Mouse (Mus musculus) kidney, adult 9 months (tissue): ENCODE data around the gene Coro1b.

Experiments
- DNase-seq: peaks from one replicate; pipeline ENCODE4 v3.0.0; 2022

Gene Coro1b

GRCm38 (mm10) chr19:4148491-4148806 lies at the start of gene Coro1b:
Gene Coro1b, plus strand, starts transcription at chr19:4148619.
- peak; percentile 98 for DNase-seq

DNA sequence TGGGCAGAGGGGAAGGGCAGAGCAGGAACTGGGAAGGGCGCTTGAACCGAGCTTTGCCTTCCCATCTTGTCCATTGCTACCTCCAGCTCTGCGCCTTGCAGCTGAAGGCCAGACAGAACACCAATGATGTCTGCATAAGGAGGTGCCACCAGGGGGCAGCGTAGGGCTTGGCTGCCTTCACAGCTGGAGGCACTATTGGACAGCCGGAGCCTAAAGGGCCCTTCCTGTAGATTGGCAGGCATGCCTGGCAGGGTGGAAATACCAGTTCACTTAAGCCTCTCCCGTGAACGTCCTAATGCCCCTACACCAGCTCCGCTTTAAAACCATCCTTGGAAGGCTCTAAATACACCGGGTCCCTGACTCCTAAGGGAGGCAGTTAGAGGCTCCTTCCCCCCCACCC lies 49.4 kb upstream of the Coro1b start:
- DNase-seq, result peak; percentile 97

DNA sequence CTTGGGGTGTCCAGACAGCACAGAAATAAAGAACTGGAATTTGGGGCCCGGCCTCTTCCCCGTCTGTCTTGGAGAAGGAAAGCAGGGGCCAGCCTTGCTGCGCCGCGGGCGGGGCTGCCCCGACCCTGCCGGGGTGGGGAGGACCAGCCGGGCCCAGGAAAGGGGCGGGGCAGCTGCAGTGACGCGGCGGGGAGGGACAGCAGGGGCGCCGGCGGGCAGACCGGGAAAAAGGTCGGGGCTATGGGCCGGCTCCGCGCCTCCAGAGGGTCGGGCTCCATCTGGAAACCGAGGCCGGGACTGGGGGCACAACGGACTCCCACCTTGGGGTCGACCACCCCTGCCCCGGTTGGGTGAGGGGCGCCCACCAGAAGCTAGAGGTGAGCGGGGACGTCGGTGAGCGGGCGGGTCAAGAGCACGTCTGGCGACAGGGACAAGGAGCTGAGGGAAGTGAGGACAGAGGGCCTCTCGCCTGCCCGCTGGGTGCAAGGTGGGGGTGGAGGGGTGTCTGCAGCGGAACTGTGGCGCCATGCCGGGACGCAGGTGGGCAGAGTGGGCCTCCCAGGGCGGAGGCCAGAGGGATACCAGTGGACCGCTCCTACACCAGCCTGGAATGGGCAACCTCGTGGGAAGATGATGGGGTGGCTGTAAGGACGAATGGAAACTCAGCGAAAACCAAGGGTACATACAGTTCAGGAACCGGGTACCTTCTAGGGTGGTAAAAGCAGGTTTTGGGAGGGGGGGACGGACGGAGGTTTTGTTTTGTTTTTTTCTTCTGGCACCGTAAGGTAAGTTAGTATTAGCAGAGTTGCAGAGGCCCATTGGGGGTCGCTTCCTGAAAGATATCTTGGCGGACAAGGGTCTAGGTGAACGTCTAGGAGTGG lies 48.3 kb upstream of the Coro1b start, which contains the start of gene Pitpnm1:
Gene Pitpnm1 (plus strand): TSS at position 162 of the 881 bp plus-strand sequence.
- peak; percentile 71 for DNase-seq

- no peak for DNase-seq
Measured at GRCm38 (mm10) chr19:4100718-4101261, 47.6 kb upstream of the Coro1b start.

DNA sequence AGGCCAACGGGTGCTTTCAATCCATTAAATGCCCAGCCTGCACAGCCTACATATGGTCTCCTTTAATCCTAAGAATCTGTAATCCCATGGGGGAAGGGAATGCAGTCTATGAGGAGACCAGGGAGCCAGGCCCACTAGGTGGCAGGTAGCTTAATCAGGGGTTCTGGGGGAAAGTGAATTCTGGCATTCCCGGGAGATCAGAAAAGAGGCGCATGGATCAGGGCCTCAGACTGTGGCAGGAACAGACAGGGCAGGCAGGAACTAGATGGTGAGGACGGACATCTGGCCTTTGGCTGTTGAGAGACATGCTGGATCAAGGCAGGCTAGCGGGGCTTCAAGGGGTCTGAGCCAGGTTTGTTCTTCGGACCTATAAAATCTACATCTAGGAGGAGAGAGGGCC lies 47.0 kb upstream of the Coro1b start:
- DNase-seq, result no peak

DNA sequence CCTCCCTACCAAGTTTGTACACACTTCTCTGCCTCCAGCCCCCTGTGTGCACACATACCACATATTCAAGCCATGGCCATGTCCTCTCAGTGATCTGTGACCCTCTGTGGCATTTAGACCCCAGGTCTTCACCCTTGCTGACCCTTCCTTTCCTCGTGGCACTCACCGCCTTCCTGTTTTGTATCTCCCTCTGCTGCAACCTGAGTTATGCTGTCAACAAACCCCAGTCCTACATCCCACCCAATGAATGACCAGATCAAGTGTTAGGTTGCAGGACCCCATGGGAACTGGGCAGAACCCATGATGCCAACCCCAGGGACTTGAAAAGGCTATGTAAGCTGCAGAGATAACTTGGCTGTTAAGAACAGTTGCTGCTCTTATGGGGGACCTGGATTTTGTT lies 46.4 kb upstream of the Coro1b start:
- DNase-seq, result no peak

- no peak for DNase-seq
Measured at GRCm38 (mm10) chr19:4102626-4103025, 45.8 kb upstream of the Coro1b start.

DNA sequence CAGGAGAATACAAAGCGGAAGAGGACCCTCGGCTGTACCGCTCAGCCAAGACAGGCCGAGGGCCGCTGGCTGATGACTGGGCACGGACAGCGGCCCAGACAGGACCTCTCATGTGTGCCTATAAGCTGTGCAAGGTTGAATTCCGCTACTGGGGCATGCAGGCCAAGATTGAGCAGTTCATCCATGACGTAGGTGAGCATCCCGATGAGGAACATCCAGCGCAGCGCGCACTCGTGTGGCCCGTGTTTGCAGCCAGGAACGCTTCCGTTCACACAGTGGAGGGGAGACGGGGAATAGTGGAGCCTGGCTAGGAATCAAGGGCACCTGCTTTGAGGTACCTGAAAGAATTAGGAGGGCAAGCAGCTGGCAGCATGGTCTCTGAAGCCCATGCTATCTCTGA lies 45.1 kb upstream of the Coro1b start:
- DNase-seq, result no peak

- DNase-seq, result no peak
Measured at GRCm38 (mm10) chr19:4103792-4104191, 44.6 kb upstream of the Coro1b start.

DNA sequence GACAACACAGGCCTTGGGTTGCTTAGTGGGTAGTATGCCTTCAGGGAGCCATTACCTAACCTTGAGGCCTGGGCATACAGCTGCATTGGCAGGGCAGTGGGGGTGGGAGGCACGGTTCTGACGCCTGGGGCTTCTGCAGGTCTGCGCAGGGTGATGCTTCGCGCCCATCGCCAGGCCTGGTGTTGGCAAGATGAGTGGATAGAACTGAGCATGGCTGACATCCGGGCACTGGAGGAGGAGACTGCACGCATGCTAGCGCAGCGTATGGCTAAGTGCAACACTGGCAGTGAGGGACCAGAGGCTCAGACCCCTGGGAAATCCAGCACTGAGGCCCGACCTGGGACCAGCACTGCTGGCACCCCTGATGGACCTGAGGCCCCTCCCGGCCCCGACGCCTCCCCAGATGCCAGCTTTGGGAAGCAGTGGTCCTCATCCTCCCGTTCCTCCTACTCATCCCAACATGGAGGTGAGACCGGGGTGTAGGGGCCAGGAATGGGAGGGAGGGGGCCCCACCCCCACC lies 43.7 kb upstream of the Coro1b start:
- no peak for DNase-seq

GRCm38 (mm10) chr19:4106654-4107053 lies 41.8 kb upstream of the Coro1b start:
- no peak for DNase-seq

GRCm38 (mm10) chr19:4108535-4108934 lies 39.9 kb upstream of the Coro1b start:
- DNase-seq, result no peak

DNA sequence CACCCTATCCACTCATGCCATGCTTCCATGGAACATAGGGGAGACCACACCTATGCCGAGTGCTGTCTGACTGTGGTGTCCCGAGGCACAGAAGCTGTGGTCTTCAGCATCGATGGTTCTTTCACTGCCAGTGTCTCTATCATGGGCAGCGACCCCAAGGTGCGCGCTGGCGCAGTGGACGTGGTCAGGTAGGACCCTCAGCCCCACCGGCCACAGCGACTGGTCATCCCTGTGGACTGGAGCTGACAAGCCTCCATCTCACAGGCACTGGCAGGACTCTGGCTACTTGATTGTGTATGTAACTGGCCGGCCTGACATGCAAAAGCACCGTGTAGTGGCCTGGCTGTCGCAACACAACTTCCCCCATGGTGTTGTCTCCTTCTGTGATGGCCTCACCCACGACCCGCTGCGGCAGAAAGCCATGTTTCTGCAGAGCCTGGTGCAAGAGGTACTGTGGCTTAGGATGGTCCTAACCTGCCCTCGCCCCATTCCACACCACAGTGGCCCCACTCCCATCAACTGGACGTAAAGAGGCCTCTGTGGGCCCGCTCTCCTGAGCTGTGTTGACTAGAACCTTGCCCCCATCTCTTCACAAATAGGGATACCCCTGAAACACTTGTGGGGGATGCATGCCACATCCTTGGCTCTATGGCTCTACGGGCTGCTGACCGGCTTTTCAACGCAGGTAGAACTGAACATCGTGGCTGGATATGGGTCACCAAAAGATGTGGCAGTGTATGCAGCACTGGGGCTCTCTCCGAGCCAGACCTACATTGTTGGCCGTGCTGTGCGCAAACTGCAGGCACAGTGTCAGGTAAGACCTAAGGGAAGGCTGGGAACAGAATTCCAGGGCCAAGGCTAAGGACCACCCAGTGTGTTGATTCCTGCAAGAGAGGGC lies 36.1 kb upstream of the Coro1b start:
- no peak for DNase-seq

- peak; percentile 91 for DNase-seq
Measured at GRCm38 (mm10) chr19:4113186-4113805, 35.1 kb upstream of the Coro1b start.

- DNase-seq, result peak; percentile 67
Measured at GRCm38 (mm10) chr19:4113806-4114230, 34.6 kb upstream of the Coro1b start.

GRCm38 (mm10) chr19:4114551-4114950 lies 33.9 kb upstream of the Coro1b start:
- no peak for DNase-seq

GRCm38 (mm10) chr19:4115144-4115543 lies 33.3 kb upstream of the Coro1b start:
- DNase-seq, result no peak

GRCm38 (mm10) chr19:4115816-4116215 lies 32.6 kb upstream of the Coro1b start:
- DNase-seq, result no peak

DNA sequence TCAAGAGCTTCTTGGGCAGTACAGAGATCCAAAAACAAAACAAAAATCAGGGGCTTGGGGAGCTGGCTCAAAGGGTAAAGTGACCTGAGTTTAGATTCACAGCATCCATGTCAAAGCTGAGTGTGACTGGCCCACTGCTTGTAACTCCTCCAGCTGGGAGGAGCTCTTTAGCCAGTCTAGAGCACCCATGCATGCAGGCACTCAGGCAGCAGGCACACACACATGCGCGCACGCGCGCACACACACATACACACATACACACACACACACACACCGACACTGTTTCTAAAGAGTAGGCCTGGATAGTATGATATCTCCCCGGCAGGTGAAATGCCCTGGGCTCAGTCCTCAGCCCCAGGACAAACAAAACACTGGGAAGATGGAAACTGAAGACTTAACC lies 31.4 kb upstream of the Coro1b start:
- no peak for DNase-seq

DNA sequence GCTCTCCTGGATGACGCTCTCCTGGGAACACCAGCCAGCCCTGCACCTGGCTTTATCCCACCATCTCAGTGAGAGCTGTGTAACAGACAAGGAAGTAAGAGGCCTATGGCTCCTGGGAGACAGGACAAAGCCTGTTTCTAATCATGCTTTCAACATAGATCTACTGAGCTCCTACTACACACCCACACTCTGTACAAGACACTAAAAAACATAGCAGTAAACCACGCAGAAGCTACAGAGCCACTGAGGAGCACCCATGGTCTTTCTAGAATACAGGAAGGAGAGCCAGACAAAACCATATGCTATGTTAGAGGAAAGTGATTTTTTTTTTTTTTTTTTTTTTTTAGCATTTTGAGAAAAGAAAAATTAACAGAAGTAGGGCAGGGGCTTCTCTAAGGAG lies 30.1 kb upstream of the Coro1b start:
- DNase-seq, result no peak

DNA sequence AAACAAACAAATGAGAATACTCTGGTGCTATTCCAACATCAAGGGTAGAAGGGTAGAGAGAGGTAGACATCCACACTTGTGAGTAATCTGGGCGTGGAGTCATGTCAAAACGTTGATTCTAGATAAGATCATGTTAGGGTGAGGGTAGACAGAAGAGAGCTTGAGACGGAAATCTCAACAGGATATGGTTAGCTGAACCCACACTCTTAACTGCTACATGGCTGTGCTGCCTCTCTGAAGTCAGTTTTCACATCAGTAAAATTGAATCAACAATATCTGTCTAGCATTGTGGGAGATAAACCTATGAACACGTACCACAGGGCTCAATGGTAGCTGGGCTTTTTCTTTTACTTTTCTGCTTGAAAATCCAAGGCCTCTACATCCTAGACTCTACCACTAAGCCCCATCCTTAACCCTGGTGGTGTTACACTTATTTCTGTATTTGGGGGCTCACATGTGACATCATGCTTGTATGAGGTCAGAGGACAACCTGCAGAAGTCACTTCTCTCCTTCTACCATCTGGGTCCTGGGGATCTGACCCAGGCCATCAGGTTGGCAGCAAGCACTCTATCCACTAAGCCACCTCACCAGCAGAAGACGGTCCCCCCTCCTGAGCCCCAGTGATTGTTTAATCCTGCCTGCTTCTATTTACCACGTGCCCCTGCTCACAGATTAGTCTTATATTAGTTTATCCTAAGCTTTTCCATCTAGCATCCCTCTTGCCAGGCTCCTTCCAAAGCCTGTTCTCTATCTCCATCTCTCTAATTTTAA lies 28.5 kb upstream of the Coro1b start:
- DNase-seq, result no peak

- no peak for DNase-seq
Measured at GRCm38 (mm10) chr19:4120496-4120895, 27.9 kb upstream of the Coro1b start.
